Mouse (Mus musculus) ES-Bruce4 (cell line): ENCODE data around the gene Slc25a33. TPM values are rescaled to one million over a fixed set of nuclear protein-coding genes. Genes with fewer than 3 reads are reported as not detected.

Experiments
- H3K27ac ChIP-seq: 2 replicates; pipeline ENCODE4 v1.5.1; 2012; ENCODE audit warnings: low read length, inconsistent platforms; ENCODE audit not compliant: insufficient read depth
- H3K27me3 ChIP-seq: 2 replicates; pipeline ENCODE4 v1.6.1; 2012; ENCODE audit warnings: mild to moderate bottlenecking, low read length, inconsistent platforms; ENCODE audit not compliant: control insufficient read depth, poor library complexity, insufficient read depth, severe bottlenecking
- H3K36me3 ChIP-seq: 2 replicates; pipeline ENCODE4 v1.6.1; 2012; ENCODE audit warnings: inconsistent platforms, mild to moderate bottlenecking, low read length, moderate library complexity; ENCODE audit not compliant: control insufficient read depth, poor library complexity, insufficient read depth, severe bottlenecking
- H3K4me1 ChIP-seq: one replicate; pipeline ENCODE4 v1.8.1; 2011; ENCODE audit warnings: low read length; ENCODE audit not compliant: control insufficient read depth, insufficient read depth
- H3K4me3 ChIP-seq: 2 replicates; pipeline ENCODE4 v1.5.1; 2011; ENCODE audit warnings: low read depth, mild to moderate bottlenecking, low read length
- H3K9ac ChIP-seq: 2 replicates; pipeline ENCODE4 v1.6.1; 2012; ENCODE audit warnings: low read depth, mild to moderate bottlenecking, inconsistent platforms; ENCODE audit not compliant: poor library complexity, severe bottlenecking
- H3K9me3 ChIP-seq: replicated peaks from 2 replicates; pipeline ENCODE4 v1.6.1; 2012; ENCODE audit warnings: mild to moderate bottlenecking, low read length, inconsistent platforms; ENCODE audit not compliant: control insufficient read depth, poor library complexity, insufficient read depth, severe bottlenecking
- CTCF ChIP-seq: IDR thresholded peaks from one replicate; pipeline ENCODE4 v1.8.1; 2011; ENCODE audit warnings: low read depth, low read length
- EP300 ChIP-seq: IDR thresholded peaks from 2 replicates; pipeline ENCODE4 v1.6.1; 2011; ENCODE audit warnings: low read depth, low read length; ENCODE audit not compliant: insufficient read depth
- POLR2A ChIP-seq: IDR thresholded peaks from one replicate; pipeline ENCODE4 v1.8.1; 2011; ENCODE audit warnings: low read length; ENCODE audit not compliant: insufficient read depth
- polyA plus RNA-seq: library from polyadenylated mRNA; stranded (reverse); fragments of >200 nt; gene quantifications from 2 replicates; pipeline ENCODE4 v1.2.4, GENCODE M21; 2011; ENCODE audit warnings: low read depth; ENCODE audit not compliant: missing spikeins, insufficient read depth, insufficient read length

Slc25a33 gene
- polyA plus RNA-seq, 1 experiment = 11.9 TPM

- Histone ChIP-seq H3K4me1 (peaks cover 10% of the 10 kb centered on the region), H3K9me3 (no peaks in the 10 kb centered on the region), H3K36me3 (peaks cover 3% of the 10 kb centered on the region; the same call in 1 of the 2 replicates), H3K27ac (no peak overlapping the region), H3K9ac (no peak overlapping the region), H3K27me3 (no peaks in the 10 kb centered on the region), H3K4me3 (no peak overlapping the region)
- no peak for TF ChIP-seq CTCF
- TF ChIP-seq POLR2A = no peak
- TF ChIP-seq EP300 = no peak
Measured at GRCm38 (mm10) chr4:149742011-149742530, 32.0 kb downstream of the Slc25a33 start.

GRCm38 (mm10) chr4:149740301-149740700, 33.8 kb downstream of the Slc25a33 start:
- Histone ChIP-seq H3K9ac (no peak overlapping the region), H3K4me3 (no peak overlapping the region), H3K9me3 (no peaks in the 10 kb centered on the region), H3K27ac (no peak overlapping the region), H3K36me3 (no peaks in the 10 kb centered on the region), H3K27me3 (no peaks in the 10 kb centered on the region), H3K4me1 (peaks cover 8% of the 10 kb centered on the region)
- TF ChIP-seq CTCF (no peak), POLR2A (no peak), EP300 (no peak)

GRCm38 (mm10) chr4:149739478-149739877, 34.6 kb downstream of the Slc25a33 start:
- H3K4me3 ChIP-seq = no peak overlapping the region
- no peak for TF ChIP-seq EP300
- no peak for TF ChIP-seq CTCF
- no peak for TF ChIP-seq POLR2A
- no peaks in the 10 kb centered on the region for H3K27me3 ChIP-seq
- H3K36me3 ChIP-seq = no peaks in the 10 kb centered on the region
- peaks cover 8% of the 10 kb centered on the region for H3K4me1 ChIP-seq
- H3K9ac ChIP-seq = no peak overlapping the region
- no peaks in the 10 kb centered on the region for H3K9me3 ChIP-seq
- no peak overlapping the region for H3K27ac ChIP-seq

- no peaks in the 10 kb centered on the region for H3K9me3 ChIP-seq
- peak; percentile 76 for TF ChIP-seq CTCF
- TF ChIP-seq EP300 = 0 out of 2 replicates have a peak, but pooled peaks have one; percentile 34
- no peak for TF ChIP-seq POLR2A
- peaks cover 6% of the 10 kb centered on the region for H3K4me1 ChIP-seq
- H3K27me3 ChIP-seq = no peaks in the 10 kb centered on the region
- H3K4me3 ChIP-seq = peak within 1 kb of the TSS; percentile 81
- H3K27ac ChIP-seq = no peak within 1 kb of the TSS
- H3K9ac ChIP-seq = peak within 1 kb of the TSS; percentile 79
- H3K36me3 ChIP-seq = no peaks in the 10 kb centered on the region
Measured at GRCm38 (mm10) chr4:149737383-149738324, 36.4 kb downstream of the Slc25a33 start, which contains the start of gene Tmem201. Gene Tmem201 (minus strand): TSS chr4:149738044.

GRCm38 (mm10) chr4:149736581-149736980, 37.5 kb downstream of the Slc25a33 start:
- Histone ChIP-seq H3K27ac (no peak overlapping the region), H3K36me3 (no peaks in the 10 kb centered on the region), H3K4me3 (peak overlapping the region; percentile 81), H3K9me3 (no peaks in the 10 kb centered on the region), H3K4me1 (peaks cover 9% of the 10 kb centered on the region), H3K9ac (peak overlapping the region; percentile 79), H3K27me3 (no peaks in the 10 kb centered on the region)
- no peak for TF ChIP-seq CTCF
- TF ChIP-seq POLR2A = no peak
- no peak for TF ChIP-seq EP300

- peaks cover 13% of the 10 kb centered on the region for H3K4me1 ChIP-seq
- TF ChIP-seq POLR2A (no peak), CTCF (no peak), EP300 (no peak)
- no peaks in the 10 kb centered on the region for H3K27me3 ChIP-seq
- H3K9me3 ChIP-seq = no peaks in the 10 kb centered on the region
- H3K36me3 ChIP-seq = no peaks in the 10 kb centered on the region
- H3K4me3 ChIP-seq = no peak overlapping the region
- no peak overlapping the region for H3K9ac ChIP-seq
- H3K27ac ChIP-seq = no peak overlapping the region
Measured at GRCm38 (mm10) chr4:149735624-149736250, 38.3 kb downstream of the Slc25a33 start.
